Mouse (Mus musculus) activated CD4-positive, CD25-positive, alpha-beta regulatory T cell, adult 9 weeks (primary cell): ENCODE data around the gene Slc46a2. TPM values are rescaled to one million over a fixed set of nuclear protein-coding genes. Genes with fewer than 3 reads are reported as not detected.

Experiments used
- polyA plus RNA-seq: library from polyadenylated mRNA; unstranded; fragments of 100-300 nt; shearing (Covaris generic); gene quantifications from one replicate; pipeline ENCODE4 v1.2.1, GENCODE M21; 2017

Gene Slc46a2
- polyA plus RNA-seq, result not detected

DNA sequence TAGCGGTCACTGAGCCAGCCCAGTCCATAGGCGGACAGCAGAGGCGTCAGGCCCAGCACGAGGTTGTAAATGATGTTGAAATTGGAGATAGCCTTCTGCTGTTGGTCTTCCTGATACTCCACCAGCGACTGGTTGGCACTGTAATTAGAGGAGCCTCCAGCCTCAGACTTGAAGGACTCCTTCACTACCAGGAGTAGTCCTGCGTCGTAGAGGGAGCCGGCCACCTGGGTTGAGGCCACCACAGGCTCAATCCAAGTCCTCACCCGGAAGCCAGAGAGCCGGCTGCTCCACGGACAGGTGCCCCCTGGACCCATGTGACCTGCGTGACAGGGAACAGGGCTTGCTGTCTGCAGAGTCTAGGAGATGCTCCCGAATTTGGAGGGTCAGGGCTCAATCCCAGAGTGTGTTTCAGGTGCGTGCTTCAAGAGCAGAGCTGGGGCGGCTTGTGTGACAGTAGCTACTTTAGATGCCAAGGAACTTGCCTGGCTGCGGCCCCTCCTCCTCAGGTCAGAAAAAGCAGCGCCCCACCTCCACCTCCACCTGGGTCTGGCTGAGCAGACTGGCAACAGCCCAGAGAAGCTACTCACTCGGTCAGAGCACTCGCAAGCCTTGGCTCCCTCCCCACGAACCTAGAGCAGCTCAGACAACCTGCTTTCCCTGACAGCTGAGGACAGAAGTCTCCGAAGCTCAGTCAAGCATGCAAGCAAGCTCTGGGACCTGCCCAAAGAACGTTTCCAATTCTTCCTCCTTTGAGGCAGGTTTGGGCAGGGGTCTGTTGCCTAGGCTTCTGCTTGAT lies at the start of gene Slc46a2:
Slc46a2 (minus strand) TSS at position 449 of the 796 bp plus-strand sequence.

DNA sequence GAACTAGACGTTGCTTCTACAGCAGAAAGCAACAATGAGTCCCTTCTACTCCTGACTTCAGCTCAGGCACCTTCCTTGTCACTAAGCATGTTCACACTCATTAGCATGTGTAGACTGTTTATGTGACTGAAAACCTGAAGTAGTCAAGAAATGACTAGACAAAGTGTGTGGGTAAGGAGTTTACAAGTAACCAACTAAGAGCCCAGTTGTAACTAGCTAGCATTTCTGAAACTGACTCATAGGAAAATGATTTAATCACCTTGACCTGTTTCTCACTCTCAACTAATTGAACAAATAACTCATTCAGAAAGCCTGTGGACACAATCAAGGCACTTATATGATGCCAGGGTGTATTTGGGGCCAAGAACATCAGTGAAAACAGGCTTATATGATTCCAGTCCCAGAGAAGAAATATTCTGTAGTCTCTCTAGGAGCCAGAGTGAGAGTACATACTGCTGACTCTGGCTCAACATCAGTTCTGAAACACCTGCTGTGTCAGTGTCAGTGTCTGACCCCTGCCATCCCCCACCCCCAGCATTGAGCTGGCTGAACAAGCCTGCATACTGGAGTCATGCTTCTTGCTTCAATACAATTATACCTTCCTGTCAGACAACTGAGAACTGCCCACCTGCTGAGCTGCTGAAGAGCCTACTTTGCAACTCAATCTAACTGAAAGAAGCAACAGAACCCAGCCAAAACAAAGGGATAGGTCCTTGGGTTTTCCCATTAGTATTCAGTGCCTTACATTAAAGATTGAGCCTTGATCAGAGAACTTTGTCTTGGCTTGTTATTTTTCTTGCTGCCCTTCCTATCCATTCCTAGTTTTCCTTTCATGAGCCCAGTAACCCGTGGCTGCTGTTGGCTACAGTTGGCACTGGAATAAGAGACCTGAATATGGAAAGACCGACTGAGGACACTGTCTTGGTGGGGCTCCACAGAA lies 48.8 kb upstream of the Slc46a2 start, which contains the start of gene Mup6:
Mup6 (plus strand) TSS at position 890 of the 940 bp plus-strand sequence.

DNA sequence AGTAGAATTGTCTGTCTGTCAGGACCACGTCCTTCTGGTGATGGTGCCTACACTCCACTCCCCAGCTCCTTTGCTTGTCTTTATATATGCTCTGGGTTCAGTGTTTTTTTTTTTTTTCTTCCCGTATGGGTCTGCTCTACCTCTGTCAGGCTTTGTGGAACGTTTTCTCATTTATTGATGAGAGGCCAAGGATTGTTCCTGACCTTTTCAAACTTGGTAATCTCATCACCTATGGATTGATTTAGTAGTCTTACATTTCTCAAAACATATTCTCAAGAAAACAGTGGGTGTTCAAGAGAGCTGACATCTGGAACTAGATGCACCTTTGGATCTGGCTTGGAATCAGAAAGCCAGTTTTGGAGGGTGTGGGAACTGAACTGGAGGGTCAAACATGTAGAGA lies 45.8 kb upstream of the Slc46a2 start, which contains the start of gene Mup4:
Mup4 (minus strand) TSS at position 101 of the 400 bp plus-strand sequence.

Other genes starting within 250 kb of the Slc46a2 start
- 65.6 TPM for gene Inip, start 113.5 kb downstream of the Slc46a2 start, polyA plus RNA-seq
- 3.3 TPM for gene Snx30, start 109.2 kb downstream of the Slc46a2 start, polyA plus RNA-seq
- gene Mup4, start 45.7 kb upstream of the Slc46a2 start, polyA plus RNA-seq, result not detected
- gene Mup6, start 49.2 kb upstream of the Slc46a2 start, polyA plus RNA-seq, result not detected
- gene Mup7, start 155.4 kb upstream of the Slc46a2 start, polyA plus RNA-seq, result not detected
- not detected for gene Mup2, start 239.2 kb upstream of the Slc46a2 start, polyA plus RNA-seq